Mouse (Mus musculus) layer of hippocampus, adult 9-10 months (tissue): ENCODE results near the gene Pola2.

ENCODE experiments used
- DNase-seq: peaks from one replicate; pipeline ENCODE4 v3.0.0; 2022; ENCODE audit warnings: low spot score

Pola2 gene

GRCm38 (mm10) chr19:5894002-5894678 lies 69.9 kb downstream of the Pola2 start, which contains the start of gene Tigd3:
TSS of gene Tigd3 (minus strand) at chr19:5894149.
- peak; percentile 83 for DNase-seq

- DNase-seq, result no peak
Measured at GRCm38 (mm10) chr19:5893282-5894001, 70.6 kb downstream of the Pola2 start.

DNA sequence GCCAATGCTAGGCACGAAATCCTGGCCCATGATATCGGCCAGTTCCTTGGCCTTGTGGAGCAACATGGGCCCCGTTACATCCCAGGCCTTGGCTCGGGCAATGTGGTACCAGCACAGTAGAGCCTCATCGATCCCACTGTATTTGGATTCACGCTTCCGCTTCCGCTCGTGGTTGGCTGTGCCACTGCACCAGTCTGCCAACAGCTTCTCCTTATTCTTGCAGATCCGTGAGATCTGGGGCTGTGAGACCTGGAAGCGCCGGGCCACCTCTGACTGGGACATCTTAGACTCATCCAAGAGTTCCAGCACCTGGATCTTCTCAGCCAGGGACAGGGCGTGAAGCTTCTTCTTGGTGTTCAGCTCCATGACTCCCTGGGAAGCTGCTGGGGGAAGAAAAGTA lies 71.3 kb downstream of the Pola2 start:
- no peak for DNase-seq

GRCm38 (mm10) chr19:5892262-5892661 lies 71.7 kb downstream of the Pola2 start:
- no peak for DNase-seq

GRCm38 (mm10) chr19:5891521-5892258 lies 72.3 kb downstream of the Pola2 start:
- DNase-seq, result no peak
